ENCODE assay signal across 10 mouse cellular contexts in genomic region chr5:131600325-131601125, GRCm38 (mm10).
DNase-seq lines count a peak whose midpoint lies in the region; ATAC-seq and TF ChIP-seq lines count a peak whose summit lies in the region.
"Had no signal": no experiment of that assay in that cellular context is flagged by ENCODE, and none has a peak within 500 bp of the region (broad histone marks: within the 10 kb centered on the region; RNA-seq: fewer than 3 reads in every experiment).

No protein-coding gene starts in this region.

- H3K9ac ChIP-seq in forebrain, embryonic 15.5 days (replicated peaks) = no peak overlapping the region
- no peak overlapping the region for H3K9ac ChIP-seq in lung, embryonic 14.5 days
- H3K9ac ChIP-seq: liver, embryonic 13.5 days had no signal

- H3K4me1 ChIP-seq in forebrain, embryonic 15.5 days = peaks cover 64% of the 10 kb centered on the region
- peaks cover 6% of the 10 kb centered on the region; the same call in 1 of the 2 replicates for H3K4me1 ChIP-seq in lung, embryonic 14.5 days (ENCODE audit: insufficient read depth)
- H3K4me1 ChIP-seq: liver, embryonic 13.5 days had no signal

- no peak overlapping the region for H3ac ChIP-seq in C2C12 (ENCODE audit: control insufficient read depth, insufficient read length, low read depth)

- no peak overlapping the region for H3K4me3 ChIP-seq in C2C12 (ENCODE audit: insufficient read depth, poor library complexity, severe bottlenecking)
- H3K4me3 ChIP-seq in forebrain, embryonic 15.5 days = no peak overlapping the region
- no peak overlapping the region for H3K4me3 ChIP-seq in lung, embryonic 14.5 days (ENCODE audit: low read depth, low read length)
- H3K4me3 ChIP-seq: liver, embryonic 13.5 days had no signal

- no peaks in the 10 kb centered on the region for H3K79me2 ChIP-seq in C2C12 (ENCODE audit: control insufficient read depth, insufficient read depth)

- no peaks in the 10 kb centered on the region for H3K36me3 ChIP-seq in C2C12 (ENCODE audit: control insufficient read depth, insufficient read depth)
- no peaks in the 10 kb centered on the region for H3K36me3 ChIP-seq in forebrain, embryonic 15.5 days
- no peaks in the 10 kb centered on the region for H3K36me3 ChIP-seq in lung, embryonic 14.5 days (ENCODE audit: insufficient read depth)
- H3K36me3 ChIP-seq: G1E; liver, embryonic 13.5 days had no signal

- peak; percentile 64 for DNase-seq in cerebellum, adult 11-12 months
- peak; percentile 92 to 93 for DNase-seq in heart, postnatal 10 days
- peak; percentile 94 to 96 for DNase-seq in kidney, postnatal 36 days
- peak; percentile 65 for DNase-seq in lung, embryonic 14.5 days
- DNase-seq in ovary, postnatal 36 days (ENCODE audit: low spot score) = peak; percentile 85
- DNase-seq: liver, embryonic 13.5 days had no signal

- H3K4me2 ChIP-seq in forebrain, embryonic 15.5 days (replicated peaks) = peak overlapping the region; percentile 13; the same call in 1 of the 2 replicates
- peak overlapping the region; percentile 24; the same call in 1 of the 2 replicates for H3K4me2 ChIP-seq in lung, embryonic 14.5 days
- H3K4me2 ChIP-seq: liver, embryonic 13.5 days had no signal

- H3K27me3 ChIP-seq in C2C12 (ENCODE audit: control insufficient read depth, insufficient read depth, insufficient read length) = no peaks in the 10 kb centered on the region
- H3K27me3 ChIP-seq in forebrain, embryonic 15.5 days = no peaks in the 10 kb centered on the region
- H3K27me3 ChIP-seq in lung, embryonic 14.5 days (ENCODE audit: insufficient read depth, low read length) = 0 out of 2 replicates have a peak, but pooled peaks cover 7% of the 10 kb centered on the region
- H3K27me3 ChIP-seq: liver, embryonic 13.5 days had no signal

- intact Hi-C loops in heart, postnatal 10 days (cut with DNase I) = loop anchor here (5.0 kb wide), 1 partner anchor 63 kb away; no protein-coding TSS in a partner anchor

- 2% methylated on average over 14 of the region's 14 CpGs for WGBS in forebrain, embryonic 15.5 days
- WGBS in lung, embryonic 14.5 days = 23% methylated on average over 14 of the region's 14 CpGs

- no peak for TF ChIP-seq CTCF in C2C12 (IDR thresholded peaks at IDR 0.05; ENCODE audit: control insufficient read depth, insufficient read depth, insufficient read length)
- TF ChIP-seq CTCF in lung, embryonic 14.5 days (IDR thresholded peaks at IDR 0.05; ENCODE audit: low read depth) = no peak

- peak overlapping the region; percentile 76 for H3K27ac ChIP-seq in forebrain, embryonic 15.5 days (replicated peaks)
- H3K27ac ChIP-seq in lung, embryonic 14.5 days (ENCODE audit: low read depth) = no peak overlapping the region
- H3K27ac ChIP-seq: liver, embryonic 13.5 days had no signal

- H3K79me3 ChIP-seq in C2C12 (ENCODE audit: low read depth) = no peaks in the 10 kb centered on the region

- H3K9me3 ChIP-seq in forebrain, embryonic 15.5 days = no peaks in the 10 kb centered on the region
- H3K9me3 ChIP-seq in lung, embryonic 14.5 days (ENCODE audit: low read depth, low read length) = no peaks in the 10 kb centered on the region
- H3K9me3 ChIP-seq: liver, embryonic 13.5 days had no signal

- peak; percentile 84 for ATAC-seq in forebrain, embryonic 15.5 days (replicated peaks)
- peak; percentile 79 for ATAC-seq in lung, embryonic 14.5 days (ENCODE audit: insufficient read depth)
- no peak for ATAC-seq in erythroid progenitor cell, adult 5-6 weeks (replicated peaks; ENCODE audit: low FRiP score, poor library complexity, severe bottlenecking)

TF ChIP-seq in C2C12, 6 proteins besides CTCF, POLR2A, EP300 and RAD21:
- TF ChIP-seq MYOG (IDR thresholded peaks at IDR 0.05; ENCODE audit: control insufficient read depth, extremely low read depth, insufficient read length) (no peak), USF1 (IDR thresholded peaks at IDR 0.05; ENCODE audit: low read depth) (no peak), FOSL1 (IDR thresholded peaks at IDR 0.05; ENCODE audit: insufficient read depth, low read length, poor library complexity, severe bottlenecking) (no peak), MYOD1 (IDR thresholded peaks at IDR 0.05; ENCODE audit: control insufficient read depth, insufficient read length, low read depth) (peak; percentile 52)
